Mouse (Mus musculus) frontal cortex, postnatal 14 days (tissue): ENCODE measurements around the gene Ntsr2.
A peak's percentile ranks its signal among the peaks of the same experiment; 100 is the strongest.
"Not testable (repeated sequence)": the region's sequence is repeated elsewhere in the genome, so short reads cannot be mapped to it uniquely, and the experiment has no call there.

ENCODE experiments used
- DNase-seq, 2 experiments: peaks; one replicate each; pipeline ENCODE4 v3.0.0; 2022; ENCODE audit warnings: low spot score in 2 of 2

Gene Ntsr2

GRCm38 (mm10) chr12:16648273-16648672 lies 4.9 kb upstream of the Ntsr2 start:
- no peak for DNase-seq

DNA sequence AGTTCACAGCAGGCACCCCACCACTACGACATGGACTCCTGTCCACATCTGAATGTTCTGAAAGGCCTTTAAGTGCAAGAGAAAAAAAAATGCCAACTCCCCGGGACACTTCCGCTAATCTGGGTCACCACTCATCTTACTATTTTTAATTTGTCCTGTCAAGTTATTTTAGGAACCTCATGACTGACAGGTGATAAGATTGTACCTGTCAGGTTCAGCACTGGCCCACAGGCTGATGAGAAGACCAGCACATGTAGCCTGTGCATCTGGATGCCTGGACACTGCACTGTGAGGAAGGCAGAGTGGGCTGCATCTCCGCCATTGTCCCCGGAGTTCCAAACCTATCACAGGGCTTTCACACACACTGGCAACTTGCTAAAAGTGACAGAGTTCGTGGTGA lies 3.4 kb upstream of the Ntsr2 start:
- no peak for DNase-seq

DNA sequence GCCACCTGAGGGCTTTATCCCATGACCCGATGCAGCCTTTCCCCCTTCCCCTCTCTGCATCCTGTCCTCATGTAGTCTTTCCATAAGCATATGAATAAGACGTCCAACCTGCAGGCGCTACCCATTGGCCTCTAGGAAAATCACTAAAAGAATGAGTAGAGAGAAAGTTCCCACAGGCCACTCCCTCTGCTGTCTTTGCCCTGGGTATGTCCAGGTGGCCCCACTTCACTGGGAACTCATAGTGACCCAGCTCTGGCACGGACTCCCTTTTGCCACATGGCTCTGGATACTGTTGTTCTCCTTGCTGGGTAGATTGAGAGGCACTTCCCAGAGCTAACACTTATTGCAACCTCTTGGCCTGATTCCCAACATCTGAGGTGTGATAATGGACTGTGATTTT lies 2.4 kb downstream of the Ntsr2 start:
- DNase-seq = no peak

- DNase-seq = peak in 1 of 2 experiments; percentile 36
These were observed 4.0 kb downstream of the Ntsr2 start for GRCm38 (mm10) chr12:16656906-16657875.

DNA sequence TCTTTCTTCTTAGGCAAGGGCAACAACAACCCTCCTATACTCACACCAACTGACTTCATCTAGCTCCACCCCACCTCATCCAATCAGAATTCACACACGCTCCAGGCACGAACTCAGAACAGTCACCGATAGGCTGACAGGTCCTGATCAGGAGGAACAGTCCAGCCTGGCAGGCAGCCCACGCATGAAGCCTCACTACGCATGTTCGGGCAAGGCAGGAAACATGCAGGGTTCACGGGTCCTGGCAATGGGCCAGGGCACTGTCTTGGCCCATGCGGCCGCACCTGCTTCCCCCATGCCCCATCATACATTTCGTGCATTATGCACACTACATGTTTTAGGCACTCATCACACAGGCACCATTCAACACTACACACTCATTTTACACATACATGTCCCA lies 8.3 kb downstream of the Ntsr2 start:
- no peak for DNase-seq

DNA sequence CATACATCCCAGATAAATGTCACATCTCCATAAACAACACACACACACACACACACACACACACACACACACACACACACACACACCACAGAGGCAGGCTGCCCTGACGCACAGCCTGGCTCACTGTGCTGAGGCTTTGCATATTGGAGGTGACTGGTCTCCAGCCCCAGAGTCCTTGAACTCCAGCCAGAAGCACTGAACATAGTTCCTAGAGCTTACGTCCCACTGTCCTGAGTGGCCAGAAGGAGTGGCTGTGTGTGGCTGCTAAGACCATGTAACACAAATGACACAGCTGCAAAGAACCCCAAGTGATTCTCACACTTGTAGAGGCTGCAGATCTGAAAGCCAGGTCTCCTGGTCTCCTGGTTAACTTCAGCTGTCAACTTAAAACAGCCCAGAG lies 8.8 kb downstream of the Ntsr2 start:
- DNase-seq = no peak

DNA sequence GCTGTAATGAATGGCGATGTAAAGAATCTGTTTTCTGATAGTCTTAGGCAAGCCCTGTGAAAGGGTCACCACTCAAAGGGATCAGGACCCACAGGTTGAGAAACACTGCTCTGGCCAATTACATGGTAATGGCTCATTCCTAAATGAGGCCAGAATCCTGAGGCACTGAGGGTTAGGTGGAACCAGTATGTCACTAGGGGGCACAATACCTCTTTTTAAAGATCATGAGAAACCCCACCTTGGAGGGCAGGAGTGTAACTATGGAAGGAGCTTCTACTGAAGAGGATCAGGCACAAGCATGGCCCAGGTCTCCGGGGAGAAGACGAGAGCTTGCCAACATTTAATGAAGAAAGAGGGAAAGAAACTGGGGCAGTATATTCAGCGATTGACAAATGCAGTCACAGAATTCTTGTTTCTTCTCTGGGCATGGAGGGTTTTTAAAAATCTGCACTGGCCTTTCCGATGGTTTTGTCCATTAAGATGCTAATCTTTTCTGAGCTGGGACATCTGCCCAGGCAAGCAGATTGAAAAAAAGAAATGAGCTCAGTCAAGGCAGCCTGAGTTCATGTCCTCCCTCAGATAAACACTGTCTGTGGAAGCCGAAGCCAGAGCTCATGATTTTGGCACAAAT lies 9.9 kb downstream of the Ntsr2 start:
- no peak for DNase-seq

DNA sequence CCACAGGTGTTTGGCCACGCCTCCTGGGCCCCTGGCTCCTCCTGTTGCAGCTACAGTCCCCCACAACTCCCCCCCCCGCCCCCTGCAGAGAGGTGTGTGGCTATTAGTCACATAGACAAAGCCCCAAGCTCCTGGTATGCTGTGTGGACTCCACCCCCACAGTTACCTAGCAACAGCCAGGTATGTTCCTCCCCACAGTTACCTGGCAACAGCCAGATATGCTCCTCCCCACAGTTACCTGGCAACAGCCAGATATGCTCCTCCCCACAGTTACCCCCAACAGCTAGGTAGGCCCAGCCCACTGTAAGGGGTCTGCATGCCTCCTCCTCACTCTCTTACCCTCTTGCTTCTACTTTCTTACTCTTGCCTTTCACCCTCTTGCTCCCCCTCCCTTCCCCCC lies 11.8 kb downstream of the Ntsr2 start:
- DNase-seq = no peak

DNA sequence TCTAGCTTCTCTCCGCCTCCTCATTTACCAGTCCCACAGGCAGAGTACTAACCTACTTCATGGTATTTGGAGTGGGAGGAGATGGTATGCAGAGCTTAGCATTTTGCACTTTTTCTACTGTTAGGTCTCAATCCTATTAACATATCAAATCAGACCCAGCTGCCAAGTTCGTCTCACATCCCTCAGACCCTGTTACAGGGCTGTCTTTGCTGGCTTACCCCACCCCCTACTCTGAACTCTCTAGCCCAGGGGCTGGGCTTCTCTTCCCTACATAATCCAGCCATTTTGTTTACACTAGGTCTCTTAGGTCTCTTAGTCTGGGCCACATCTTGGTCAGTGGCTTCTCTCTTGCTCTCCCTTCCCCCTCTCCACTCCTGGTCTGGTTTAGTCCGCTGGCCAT lies 16.0 kb downstream of the Ntsr2 start:
- DNase-seq = no peak

DNA sequence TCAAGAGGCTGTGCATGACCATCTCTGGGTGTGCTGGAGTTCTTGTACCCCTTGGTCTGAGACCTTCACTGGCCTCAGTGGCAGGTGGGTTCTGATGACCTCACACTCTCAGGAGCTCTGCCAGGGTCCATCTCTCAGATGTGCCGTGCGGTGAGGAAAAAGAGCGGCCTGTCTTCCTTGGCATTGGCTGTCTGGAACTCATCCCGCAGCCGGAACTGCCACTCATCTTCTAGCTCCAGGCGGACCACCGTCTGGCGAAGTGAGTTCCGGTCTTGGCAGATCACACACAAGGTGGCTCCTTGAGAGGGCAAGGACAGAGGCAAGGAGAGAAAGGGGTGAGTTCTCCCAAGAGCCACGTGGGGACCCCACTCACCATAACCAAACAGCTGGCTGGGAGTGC lies 19.1 kb downstream of the Ntsr2 start:
- no peak for DNase-seq

DNA sequence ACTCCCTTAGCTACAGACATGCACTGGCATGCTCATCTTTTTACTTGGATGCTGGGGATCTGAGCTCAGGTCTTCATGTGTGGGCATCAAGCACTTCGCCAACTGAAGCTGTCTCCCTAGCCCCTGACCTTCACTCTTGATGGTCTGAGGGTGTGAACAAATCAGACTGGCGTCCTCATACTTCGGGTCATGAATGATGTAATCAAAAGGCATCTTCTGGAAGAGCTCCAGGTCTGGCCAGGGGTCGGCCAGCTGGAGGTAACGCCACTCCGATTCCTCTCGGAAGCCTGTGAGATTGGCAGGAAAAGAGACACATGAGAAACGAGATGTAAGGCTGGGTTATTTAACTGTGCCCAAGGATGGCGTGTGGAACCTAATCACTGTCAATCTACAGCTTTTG lies 37.4 kb downstream of the Ntsr2 start:
- DNase-seq = no peak

- DNase-seq = no peak
These were observed 41.6 kb downstream of the Ntsr2 start for GRCm38 (mm10) chr12:16694783-16695182.

- not testable (repeated sequence) for DNase-seq
These were observed 42.1 kb downstream of the Ntsr2 start for GRCm38 (mm10) chr12:16695252-16695651.

DNA sequence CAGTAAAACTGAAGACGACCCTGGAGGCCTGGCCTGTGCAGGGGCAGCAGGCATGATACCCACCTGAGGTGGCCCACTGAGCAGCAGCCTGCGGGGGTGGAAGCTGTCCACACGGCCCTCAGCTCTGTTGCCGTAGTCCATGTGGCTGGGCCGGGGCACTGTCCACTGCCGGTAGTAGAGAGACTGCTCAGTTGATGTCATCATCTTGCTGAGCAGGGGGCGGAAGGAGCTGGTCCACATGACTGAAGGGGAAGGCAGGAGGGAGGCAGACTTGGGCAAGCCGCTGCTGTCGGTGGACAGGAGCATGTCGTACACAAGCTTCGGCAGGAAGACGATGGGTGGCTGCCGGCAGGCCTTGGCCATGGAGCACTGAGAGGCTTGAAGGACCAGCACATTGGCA lies 43.0 kb downstream of the Ntsr2 start:
- no peak for DNase-seq

GRCm38 (mm10) chr12:16698691-16699090 lies 45.5 kb downstream of the Ntsr2 start:
- no peak for DNase-seq
